Mouse (Mus musculus) embryonic facial prominence, embryonic 14.5 days (tissue): Measurements from ENCODE around the gene Scn7a. TPM values are rescaled to one million over a fixed set of nuclear protein-coding genes. Genes with fewer than 3 reads are reported as not detected.

ENCODE experiments used
- ATAC-seq: fragments of 200-750 bp; cut with Nextera tagmentation; 2 replicates; pipeline ENCODE4 v1.8.0; 2017; ENCODE audit warnings: low read depth, moderate number of reproducible peaks, moderate TSS enrichment
- DNase-seq: peaks from one replicate; pipeline ENCODE4 v3.0.0-alpha.2; 2015; ENCODE audit warnings: low spot score
- H3K27ac ChIP-seq: fragments of 300-500 bp; sonication (generic); replicated peaks from 2 replicates; pipeline ENCODE4 v1.5.1; 2014; ENCODE audit warnings: low read depth, mild to moderate bottlenecking, low read length, moderate library complexity
- H3K27me3 ChIP-seq: fragments of 300-500 bp; sonication (generic); replicated peaks from 2 replicates; pipeline ENCODE4 v1.6.1; 2014; ENCODE audit warnings: low read length; ENCODE audit not compliant: control insufficient read depth, insufficient read depth
- H3K36me3 ChIP-seq: fragments of 300-500 bp; sonication (generic); 2 replicates; pipeline ENCODE4 v1.6.1; 2014; ENCODE audit warnings: low read length, mixed read lengths; ENCODE audit not compliant: control insufficient read depth, insufficient read depth
- H3K4me1 ChIP-seq: fragments of 300-500 bp; sonication (generic); 2 replicates; pipeline ENCODE4 v1.6.1; 2014; ENCODE audit warnings: antibody characterized with exemption, low read length; ENCODE audit not compliant: control insufficient read depth, insufficient read depth
- H3K4me2 ChIP-seq: fragments of 300-500 bp; sonication (generic); 2 replicates; pipeline ENCODE4 v1.6.1; 2014; ENCODE audit warnings: low read depth, mild to moderate bottlenecking, low read length, moderate library complexity, mixed read lengths
- H3K4me3 ChIP-seq: fragments of 300-500 bp; sonication (generic); 2 replicates; pipeline ENCODE4 v1.5.1; 2014; ENCODE audit warnings: low read depth, mild to moderate bottlenecking, low read length
- H3K9ac ChIP-seq: fragments of 300-500 bp; sonication (generic); 2 replicates; pipeline ENCODE4 v1.6.1; 2014; ENCODE audit warnings: low read depth, mild to moderate bottlenecking, low read length, moderate library complexity, mixed read lengths
- H3K9me3 ChIP-seq: fragments of 300-500 bp; sonication (generic); 2 replicates; pipeline ENCODE4 v1.6.1; 2016; ENCODE audit warnings: low read length; ENCODE audit not compliant: control insufficient read depth
- WGBS: fragments of 180-500 bp; shearing (Covaris S2); extraction: QIAGEN DNeasy Blood & Tissue Kit; methylation state at CpG from one replicate; pipeline ENCODE4 v1.1.7; 2014; 5-methylcytosine and 5-hydroxymethylcytosine counted together
- polyA plus RNA-seq: library from polyadenylated mRNA; unstranded; fragments of >200 nt; fragmentation: Nextera tagmentation; extraction: Ambion mirVana; gene quantifications from 2 replicates; pipeline ENCODE4 v1.2.1, GENCODE M21; 2014

Gene Scn7a
- polyA plus RNA-seq, 1 experiment from 2014 or later: 3.1 TPM

GRCm38 (mm10) chr2:66762905-66763304, 21.8 kb downstream of the Scn7a start:
- H3K9ac ChIP-seq: no peak overlapping the region
- no peaks in the 10 kb centered on the region for H3K9me3 ChIP-seq
- H3K4me3 ChIP-seq: no peak overlapping the region
- H3K36me3 ChIP-seq: no peaks in the 10 kb centered on the region
- H3K27ac ChIP-seq: no peak overlapping the region
- no peak for DNase-seq
- no peaks in the 10 kb centered on the region for H3K27me3 ChIP-seq
- no peak overlapping the region for H3K4me2 ChIP-seq
- no peak for ATAC-seq
- H3K4me1 ChIP-seq: no peaks in the 10 kb centered on the region

DNA sequence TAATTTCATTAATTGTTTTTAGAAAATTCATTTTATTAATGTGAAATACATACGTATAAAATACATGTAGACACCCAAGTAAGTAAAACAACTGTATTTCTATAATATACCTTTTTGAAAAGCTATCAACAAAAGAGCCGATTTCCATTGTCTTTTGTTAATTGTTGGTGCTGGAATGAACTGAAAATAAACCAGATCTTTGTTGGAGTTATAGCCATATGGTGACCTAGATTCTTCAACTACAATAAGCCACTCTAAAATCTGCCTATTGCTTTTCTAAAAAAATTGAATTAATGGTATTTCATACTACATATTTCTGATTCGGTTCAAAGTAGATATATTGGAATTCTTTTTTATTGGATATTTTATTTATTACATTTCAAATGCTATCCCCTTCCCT, 56.7 kb downstream of the Scn7a start:
- no peaks in the 10 kb centered on the region for H3K36me3 ChIP-seq
- 94% methylated on average over 3 of the region's 3 CpGs for WGBS
- H3K4me1 ChIP-seq: no peaks in the 10 kb centered on the region
- H3K4me2 ChIP-seq: no peak overlapping the region
- H3K4me3 ChIP-seq: no peak overlapping the region
- no peak for DNase-seq
- no peaks in the 10 kb centered on the region for H3K9me3 ChIP-seq
- H3K9ac ChIP-seq: no peak overlapping the region
- no peak overlapping the region for H3K27ac ChIP-seq
- no peak for ATAC-seq
- no peaks in the 10 kb centered on the region for H3K27me3 ChIP-seq

- Histone ChIP-seq H3K27ac (no peak overlapping the region), H3K9ac (no peak overlapping the region), H3K36me3 (no peaks in the 10 kb centered on the region), H3K4me1 (no peaks in the 10 kb centered on the region), H3K4me2 (no peak overlapping the region), H3K4me3 (no peak overlapping the region), H3K27me3 (no peaks in the 10 kb centered on the region), H3K9me3 (no peaks in the 10 kb centered on the region)
- ATAC-seq: no peak
- no peak for DNase-seq
Measured at GRCm38 (mm10) chr2:66727585-66727974, 57.1 kb downstream of the Scn7a start.

GRCm38 (mm10) chr2:66726878-66727584, 57.7 kb downstream of the Scn7a start:
- Histone ChIP-seq H3K27me3 (no peaks in the 10 kb centered on the region), H3K4me3 (no peak overlapping the region), H3K4me2 (no peak overlapping the region), H3K9me3 (no peaks in the 10 kb centered on the region), H3K9ac (no peak overlapping the region), H3K4me1 (no peaks in the 10 kb centered on the region), H3K36me3 (no peaks in the 10 kb centered on the region), H3K27ac (no peak overlapping the region)
- DNase-seq (no peak), ATAC-seq (no peak)
- 33% methylated on average over 2 of the region's 2 CpGs for WGBS

GRCm38 (mm10) chr2:66712071-66712470, 72.6 kb downstream of the Scn7a start:
- DNase-seq (no peak), ATAC-seq (no peak)
- Histone ChIP-seq H3K4me1 (no peaks in the 10 kb centered on the region), H3K36me3 (no peaks in the 10 kb centered on the region), H3K4me2 (no peak overlapping the region), H3K9ac (no peak overlapping the region), H3K27ac (no peak overlapping the region), H3K4me3 (no peak overlapping the region), H3K9me3 (no peaks in the 10 kb centered on the region), H3K27me3 (no peaks in the 10 kb centered on the region)
- 74% methylated on average over 2 of the region's 2 CpGs for WGBS

DNA sequence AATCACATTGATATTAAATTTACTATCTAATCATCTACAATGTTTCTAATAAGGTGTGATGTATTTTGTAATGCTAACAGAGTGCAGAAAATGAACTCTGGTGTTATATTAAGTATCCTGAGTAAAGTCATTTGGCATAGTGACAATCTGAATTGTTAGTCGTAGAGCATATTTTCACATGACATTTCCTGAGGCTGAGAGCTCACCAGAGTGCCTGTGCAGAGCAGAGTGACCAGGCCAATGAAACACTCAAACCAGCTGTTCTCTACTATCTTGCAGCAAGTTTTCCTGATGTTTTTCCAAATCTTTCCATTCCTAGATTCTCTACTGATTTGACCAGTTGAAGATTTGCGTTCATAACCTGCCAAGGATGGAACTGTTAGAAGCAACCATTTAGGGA, 92.4 kb downstream of the Scn7a start:
- Histone ChIP-seq H3K9me3 (no peaks in the 10 kb centered on the region), H3K4me3 (no peak overlapping the region), H3K4me1 (no peaks in the 10 kb centered on the region), H3K27ac (no peak overlapping the region), H3K4me2 (no peak overlapping the region), H3K27me3 (no peaks in the 10 kb centered on the region), H3K9ac (no peak overlapping the region), H3K36me3 (no peaks in the 10 kb centered on the region)
- ATAC-seq (no peak), DNase-seq (no peak)
- WGBS: 86% methylated on average over 2 of the region's 2 CpGs

GRCm38 (mm10) chr2:66661988-66662387, 122.7 kb downstream of the Scn7a start:
- no peak overlapping the region for H3K9ac ChIP-seq
- ATAC-seq: no peak
- H3K4me1 ChIP-seq: no peaks in the 10 kb centered on the region
- DNase-seq: peak; percentile 4
- 48% methylated on average over 1 of the region's 1 CpGs for WGBS
- no peaks in the 10 kb centered on the region for H3K27me3 ChIP-seq
- H3K36me3 ChIP-seq: no peaks in the 10 kb centered on the region
- H3K4me2 ChIP-seq: no peak overlapping the region
- no peaks in the 10 kb centered on the region for H3K9me3 ChIP-seq
- no peak overlapping the region for H3K27ac ChIP-seq
- no peak overlapping the region for H3K4me3 ChIP-seq

DNA sequence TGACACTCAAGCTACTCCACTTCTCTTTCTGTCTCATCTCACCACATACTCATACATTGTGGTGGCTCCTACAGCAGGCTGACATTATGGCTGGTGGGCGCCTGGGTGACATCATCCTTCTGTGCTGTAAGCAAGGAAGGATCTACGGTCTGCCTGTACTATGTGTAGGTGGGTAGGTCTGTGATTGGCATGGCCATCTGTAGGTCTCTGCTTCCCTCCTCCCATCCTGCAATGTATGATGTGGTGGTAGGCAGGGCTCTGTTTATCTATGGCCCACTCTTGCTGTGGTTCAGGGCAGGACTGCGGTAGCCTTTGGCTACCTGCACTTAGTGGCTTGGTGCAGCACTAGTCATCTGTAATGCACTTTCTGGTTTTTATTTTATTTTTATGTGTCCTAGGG, 128.3 kb downstream of the Scn7a start:
- Histone ChIP-seq H3K27me3 (no peaks in the 10 kb centered on the region), H3K36me3 (no peaks in the 10 kb centered on the region), H3K9me3 (no peaks in the 10 kb centered on the region), H3K4me1 (no peaks in the 10 kb centered on the region), H3K4me2 (no peak overlapping the region), H3K9ac (no peak overlapping the region), H3K27ac (no peak overlapping the region), H3K4me3 (no peak overlapping the region)
- ATAC-seq (no peak), DNase-seq (no peak)
- WGBS: 86% methylated on average over 3 of the region's 3 CpGs

DNA sequence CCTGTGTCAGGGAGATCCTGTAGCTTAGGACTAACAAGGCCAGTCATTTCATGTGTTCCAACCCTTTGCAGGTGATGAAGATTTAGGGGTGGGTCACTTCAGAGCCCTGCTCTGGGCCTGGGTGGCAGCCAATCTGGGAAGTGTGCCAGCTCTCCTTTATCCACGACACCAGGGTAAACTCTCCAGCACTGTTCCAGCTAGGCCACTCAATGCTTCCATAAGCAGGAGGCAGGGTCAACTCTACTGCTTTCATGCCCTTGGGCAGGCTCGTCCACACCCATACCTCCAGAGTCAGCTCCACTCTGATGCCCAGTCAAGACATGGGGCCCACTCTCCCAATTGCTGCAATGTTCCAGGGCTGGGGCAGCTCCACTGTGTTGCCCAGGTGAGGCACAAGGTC, 129.3 kb downstream of the Scn7a start:
- Histone ChIP-seq H3K4me3 (no peak overlapping the region), H3K4me2 (no peak overlapping the region), H3K9ac (no peak overlapping the region), H3K36me3 (no peaks in the 10 kb centered on the region), H3K9me3 (no peaks in the 10 kb centered on the region), H3K27me3 (no peaks in the 10 kb centered on the region), H3K27ac (no peak overlapping the region), H3K4me1 (no peaks in the 10 kb centered on the region)
- ATAC-seq: peak; percentile 22; the same call in 1 of the 2 replicates
- DNase-seq: no peak
- 64% methylated on average over 2 of the region's 2 CpGs for WGBS
